Mouse (Mus musculus) T-cell, adult 66 days (primary cell): ENCODE results near the gene Olfr1185-ps1. TPM values are rescaled to one million over a fixed set of nuclear protein-coding genes. Genes with fewer than 3 reads are reported as not detected.

ENCODE experiments used
- total RNA-seq, 2 experiments: library from RNA; stranded (reverse); gene quantifications; 3 replicates in 1 of 2; 4 replicates in 1 of 2; pipeline ENCODE4 v1.2.4; 2023

The Olfr1185-ps1 gene
- not detected for total RNA-seq

DNA sequence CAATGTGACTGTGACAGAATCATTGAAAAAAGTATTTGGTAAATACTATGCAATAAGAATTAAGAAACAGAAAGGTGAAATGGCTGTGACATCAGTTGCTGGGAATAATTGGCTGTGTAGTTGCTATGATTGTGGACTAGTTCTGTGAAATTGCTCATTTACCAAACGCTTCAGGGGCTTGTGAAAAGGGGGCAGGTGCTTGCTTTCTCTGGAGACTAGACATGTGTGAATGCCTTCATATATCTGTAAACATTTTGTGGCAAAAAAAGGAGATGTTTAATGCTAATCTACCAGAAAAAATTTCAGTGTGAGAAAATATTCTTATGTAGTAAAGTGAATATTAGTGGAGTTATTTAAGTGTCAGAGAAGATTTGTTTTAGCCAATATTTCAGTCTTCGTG is at the start of gene Olfr1185-ps1:
Gene Olfr1185-ps1, plus strand, starts transcription at position 301 of the 400 bp plus-strand sequence.

DNA sequence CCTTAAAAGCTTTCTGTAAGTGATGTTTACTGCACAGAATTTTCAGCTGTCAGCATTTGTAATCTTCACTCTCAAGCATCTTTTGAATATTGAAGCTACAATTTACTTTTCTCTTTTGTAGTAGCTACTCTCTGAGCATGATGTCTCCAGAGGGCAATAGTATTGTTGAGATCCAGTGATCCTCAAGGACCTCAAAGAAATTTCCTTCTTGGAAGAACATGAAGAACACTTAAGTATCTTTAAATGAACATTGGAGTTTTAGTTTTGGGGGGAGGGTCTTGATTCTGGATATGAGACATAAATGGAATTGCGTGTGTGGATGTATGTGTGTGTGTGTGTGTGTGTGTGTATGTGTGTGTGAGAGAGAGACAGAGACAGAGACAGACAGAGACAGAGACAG is 44.1 kb upstream of the Olfr1185-ps1 start, which contains the start of gene Gm13757:
Gene Gm13757, minus strand, starts transcription at position 101 of the 400 bp plus-strand sequence.

DNA sequence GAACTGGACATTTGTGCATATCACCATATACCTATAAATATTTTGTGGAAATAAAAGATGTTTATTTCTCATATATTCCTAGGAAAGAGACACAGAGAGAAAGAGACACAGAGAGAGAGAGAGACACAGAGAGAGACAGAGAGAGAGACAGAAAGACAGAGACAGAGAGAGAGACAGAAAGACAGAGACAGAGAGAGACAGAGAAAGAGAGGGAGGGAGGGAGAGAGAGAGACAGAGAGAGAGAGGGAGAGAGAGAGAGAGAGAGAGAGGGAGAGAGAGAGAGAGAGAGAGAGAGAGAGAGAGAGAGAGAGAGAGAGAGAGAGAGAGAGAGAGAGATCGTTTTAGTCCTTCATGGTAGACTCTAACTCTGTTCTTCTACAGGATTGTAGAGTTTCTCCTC is 38.6 kb upstream of the Olfr1185-ps1 start, which contains the start of gene Olfr1183:
Gene Olfr1183, plus strand, starts transcription at position 301 of the 400 bp plus-strand sequence.

DNA sequence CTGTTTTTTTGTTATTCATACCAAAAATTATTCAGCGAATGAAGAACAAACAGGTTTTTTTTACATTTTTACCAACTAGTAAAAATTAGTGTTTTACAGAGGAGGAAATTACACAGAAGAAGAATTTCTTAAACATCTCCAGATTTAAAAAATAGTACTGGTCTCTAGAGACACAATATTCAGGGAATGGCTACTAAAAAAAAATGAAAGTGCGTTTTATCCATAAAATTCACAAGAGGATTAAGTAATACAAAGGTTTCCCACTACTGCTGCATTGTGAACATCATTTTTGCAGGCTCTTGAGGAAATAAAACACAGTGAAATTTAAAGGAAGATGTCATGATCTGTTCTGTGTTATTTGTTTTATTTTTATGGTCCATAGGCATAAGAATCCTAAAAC is 9.8 kb upstream of the Olfr1185-ps1 start, which contains the start of gene Olfr1184:
Gene Olfr1184, plus strand, starts transcription at position 301 of the 400 bp plus-strand sequence.

DNA sequence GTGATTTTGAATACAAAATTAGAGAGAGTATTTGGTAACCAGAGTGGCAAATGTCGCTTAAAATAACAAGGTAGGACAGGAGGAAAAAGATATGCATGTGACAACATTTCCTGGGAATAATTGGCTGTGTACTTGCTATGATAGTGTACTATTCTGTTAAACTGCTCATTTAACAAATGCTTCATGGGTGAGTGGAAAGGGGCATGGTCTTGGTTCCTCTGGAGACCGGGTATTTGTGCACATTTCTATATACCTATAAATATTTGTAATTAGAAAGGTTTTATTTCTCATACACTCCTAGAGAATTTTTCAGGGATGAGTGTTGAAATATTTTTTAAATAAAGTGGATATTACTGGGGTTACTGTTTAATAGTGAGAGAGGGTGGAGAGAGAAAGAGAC is 25.1 kb downstream of the Olfr1185-ps1 start, which contains the start of gene Olfr1186:
Gene Olfr1186, plus strand, starts transcription at position 301 of the 400 bp plus-strand sequence.

Other genes with a start within 250 kb of the Olfr1185-ps1 start
- not detected for gene Olfr1173, start 213.4 kb upstream of the Olfr1185-ps1 start, total RNA-seq
- not detected for gene Olfr1174-ps, start 178.2 kb upstream of the Olfr1185-ps1 start, total RNA-seq
- gene Olfr1175-ps, start 166.1 kb upstream of the Olfr1185-ps1 start, total RNA-seq, result not detected
- gene Olfr1176, start 156.6 kb upstream of the Olfr1185-ps1 start, total RNA-seq, result not detected
- gene Olfr1177-ps, start 146.8 kb upstream of the Olfr1185-ps1 start, total RNA-seq, result not detected
- gene Olfr1178, start 106.3 kb upstream of the Olfr1185-ps1 start, total RNA-seq, result not detected
- not detected for gene Olfr1179, start 86.9 kb upstream of the Olfr1185-ps1 start, total RNA-seq
- gene Olfr1180, start 74.2 kb upstream of the Olfr1185-ps1 start, total RNA-seq, result not detected
- gene Olfr1181, start 67.1 kb upstream of the Olfr1185-ps1 start, total RNA-seq, result not detected
- gene Gm13757, start 44.2 kb upstream of the Olfr1185-ps1 start, total RNA-seq, result not detected
- gene Olfr1183, start 38.5 kb upstream of the Olfr1185-ps1 start, total RNA-seq, result not detected
- gene Olfr1184, start 9.7 kb upstream of the Olfr1185-ps1 start, total RNA-seq, result not detected
- not detected for gene Olfr1186, start 25.2 kb downstream of the Olfr1185-ps1 start, total RNA-seq
- not detected for gene Olfr1188, start 63.6 kb downstream of the Olfr1185-ps1 start, total RNA-seq
- gene Olfr1189, start 93.1 kb downstream of the Olfr1185-ps1 start, total RNA-seq, result not detected
- gene Olfr1191-ps1, start 147.2 kb downstream of the Olfr1185-ps1 start, total RNA-seq, result under 1 TPM in 1 of 2 experiments, not detected in 1; 0.17 TPM
- not detected for gene Olfr1192-ps1, start 155.2 kb downstream of the Olfr1185-ps1 start, total RNA-seq
- not detected for gene Olfr1193, start 182.3 kb downstream of the Olfr1185-ps1 start, total RNA-seq
- not detected for gene Olfr1195, start 195.9 kb downstream of the Olfr1185-ps1 start, total RNA-seq
- not detected for gene Olfr1196, start 211.3 kb downstream of the Olfr1185-ps1 start, total RNA-seq
- not detected for gene Olfr1197, start 239.0 kb downstream of the Olfr1185-ps1 start, total RNA-seq